Mouse (Mus musculus) bone marrow, adult 2 months (tissue): ENCODE data around the gene Abcg1.

Experiments
- CTCF ChIP-seq: fragments of 200-500 bp; IDR thresholded peaks from 2 replicates; pipeline ENCODE4 v1.5.1; 2011; ENCODE audit warnings: low read length, control low read depth; ENCODE audit not compliant: control insufficient read depth, insufficient read depth
- POLR2A ChIP-seq: fragments of 200-500 bp; IDR thresholded peaks from 2 replicates; pipeline ENCODE4 v1.6.1; 2011; ENCODE audit warnings: low read depth, mild to moderate bottlenecking, control low read depth, low read length, borderline replicate concordance; ENCODE audit not compliant: control insufficient read depth

GRCm38 (mm10) chr17:31072872-31073271 lies 15.4 kb downstream of the Abcg1 start:
- no peak for TF ChIP-seq CTCF
- TF ChIP-seq POLR2A: no peak
